Mouse (Mus musculus): ENCODE measurements around the gene Klhl35. TPM values are rescaled to one million over a fixed set of nuclear protein-coding genes. Genes with fewer than 3 reads are reported as not detected.
"Not testable (repeated sequence)": the region's sequence is repeated elsewhere in the genome, so short reads cannot be mapped to it uniquely, and the experiment has no call there.

Gene Klhl35
- total and polyA plus RNA-seq, 2 experiments from 2014 or later, result 0.59 to 1.6 TPM

DNA sequence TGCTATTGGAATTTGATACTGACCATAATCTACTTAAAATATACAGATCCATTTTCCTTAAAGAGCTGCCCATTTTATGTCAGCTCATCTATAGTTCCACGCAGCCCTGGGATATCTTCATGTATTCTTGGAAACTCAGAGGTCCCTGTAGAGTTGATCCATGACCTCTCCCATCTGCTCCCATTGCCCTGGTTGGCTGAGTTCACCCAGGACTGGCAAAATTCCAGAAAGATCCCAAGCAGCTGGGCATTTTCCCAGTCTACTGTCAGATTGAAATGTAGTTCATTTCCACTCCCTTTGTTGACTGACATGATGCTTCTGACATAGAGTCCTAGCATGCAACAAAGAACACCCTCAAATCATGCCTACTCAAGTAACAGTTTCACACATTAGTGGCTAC lies 33.3 kb downstream of the Klhl35 start:
- no peak overlapping the region for H3K4me2 ChIP-seq (ENCODE audit: low read depth, low read length)
- TF ChIP-seq CTCF (IDR thresholded peaks at IDR 0.05; ENCODE audit: low read depth), result no peak
- TF ChIP-seq EP300 (IDR thresholded peaks at IDR 0.05; ENCODE audit: low read depth), result no peak
- ATAC-seq (ENCODE audit: insufficient read depth, low read depth), result no peak
- H3K4me3 ChIP-seq (ENCODE audit: low read depth, low read length), result no peak overlapping the region
- WGBS, result 39% methylated on average over 1 of the region's 1 CpGs
- no peak overlapping the region for H3K9ac ChIP-seq (replicated peaks; ENCODE audit: low read depth, low read length)
- H3K36me3 ChIP-seq (replicated peaks; ENCODE audit: control insufficient read depth, insufficient read depth, low read length), result no peaks in the 10 kb centered on the region
- H3K4me1 ChIP-seq (ENCODE audit: control insufficient read depth, insufficient read depth), result no peaks in the 10 kb centered on the region
- no peak overlapping the region for H3K27ac ChIP-seq (ENCODE audit: low read depth)
- no peaks in the 10 kb centered on the region for H3K9me3 ChIP-seq (replicated peaks; ENCODE audit: control insufficient read depth, low read length)
- DNase-seq (ENCODE audit: low spot score), result no peak
- no peaks in the 10 kb centered on the region for H3K27me3 ChIP-seq (ENCODE audit: control insufficient read depth, insufficient read depth, low read length)

DNA sequence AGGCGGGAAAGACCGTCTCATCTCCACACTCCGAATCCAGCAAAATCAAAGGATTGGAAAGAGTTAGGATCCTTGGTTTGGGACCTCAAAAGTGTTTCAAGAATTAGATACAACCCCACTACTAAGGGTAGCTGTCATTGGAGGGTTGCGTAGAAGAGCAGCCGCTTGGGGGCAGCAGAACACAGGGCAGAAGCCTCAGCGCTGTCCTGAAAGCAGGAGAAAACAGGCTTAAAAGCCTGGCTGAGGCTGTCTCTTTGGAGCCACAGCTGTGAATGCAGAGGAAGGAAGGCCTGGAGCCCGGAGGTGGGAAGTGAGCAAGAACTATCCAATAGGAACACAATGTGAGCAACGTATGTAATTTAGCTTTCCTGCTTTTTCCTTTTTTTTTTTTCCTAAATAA lies 34.4 kb downstream of the Klhl35 start:
- Histone ChIP-seq H3K4me1 (ENCODE audit: control insufficient read depth, insufficient read depth) (no peaks in the 10 kb centered on the region), H3K27me3 (ENCODE audit: control insufficient read depth, insufficient read depth, low read length) (no peaks in the 10 kb centered on the region)

DNA sequence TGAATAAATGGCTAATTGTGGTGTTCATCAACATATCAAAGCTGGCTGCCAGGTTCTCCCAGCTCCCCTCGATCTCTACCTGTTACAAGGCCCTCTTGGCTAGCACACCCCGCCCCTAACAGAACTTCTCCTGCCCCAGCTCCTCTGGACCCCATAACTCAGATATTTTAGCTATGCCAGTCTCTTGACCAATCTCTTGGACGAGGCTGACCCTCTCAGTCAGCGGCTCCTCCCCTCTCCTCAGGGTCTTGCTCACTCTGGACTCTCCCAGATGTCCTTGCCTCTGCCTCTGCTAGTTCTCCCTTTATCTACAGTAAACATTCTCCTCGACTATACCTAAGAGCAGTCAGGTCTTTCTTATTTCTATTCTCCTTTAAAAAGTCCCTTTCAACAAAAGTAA lies 34.9 kb downstream of the Klhl35 start:
- 26% methylated on average over 5 of the region's 5 CpGs for WGBS
- H3K36me3 ChIP-seq (replicated peaks; ENCODE audit: control insufficient read depth, insufficient read depth, low read length), result no peaks in the 10 kb centered on the region
- H3K4me3 ChIP-seq (ENCODE audit: low read depth, low read length), result no peak overlapping the region
- ATAC-seq (ENCODE audit: insufficient read depth, low read depth) (no peak), DNase-seq (ENCODE audit: low spot score) (no peak)
- TF ChIP-seq EP300 (IDR thresholded peaks at IDR 0.05; ENCODE audit: low read depth), result no peak
- no peak for TF ChIP-seq CTCF (IDR thresholded peaks at IDR 0.05; ENCODE audit: low read depth)
- H3K4me2 ChIP-seq (ENCODE audit: low read depth, low read length), result no peak overlapping the region
- no peaks in the 10 kb centered on the region for H3K4me1 ChIP-seq (ENCODE audit: control insufficient read depth, insufficient read depth)
- H3K27ac ChIP-seq (ENCODE audit: low read depth), result no peak overlapping the region
- H3K27me3 ChIP-seq (ENCODE audit: control insufficient read depth, insufficient read depth, low read length), result no peaks in the 10 kb centered on the region
- no peak overlapping the region for H3K9ac ChIP-seq (replicated peaks; ENCODE audit: low read depth, low read length)
- H3K9me3 ChIP-seq (replicated peaks; ENCODE audit: control insufficient read depth, low read length), result no peaks in the 10 kb centered on the region

More for the DNA sequence above, 34.4 kb downstream of the Klhl35 start:
- Histone ChIP-seq H3K9me3 (replicated peaks; ENCODE audit: control insufficient read depth, low read length) (no peaks in the 10 kb centered on the region), H3K27ac (ENCODE audit: low read depth) (no peak overlapping the region), H3K4me3 (ENCODE audit: low read depth, low read length) (no peak overlapping the region), H3K36me3 (replicated peaks; ENCODE audit: control insufficient read depth, insufficient read depth, low read length) (no peaks in the 10 kb centered on the region), H3K4me2 (ENCODE audit: low read depth, low read length) (no peak overlapping the region), H3K9ac (replicated peaks; ENCODE audit: low read depth, low read length) (no peak overlapping the region)
- DNase-seq (ENCODE audit: low spot score) (peak; percentile 84), ATAC-seq (ENCODE audit: insufficient read depth, low read depth) (peak; percentile 85)
- TF ChIP-seq EP300 (IDR thresholded peaks at IDR 0.05; ENCODE audit: low read depth) (no peak), CTCF (IDR thresholded peaks at IDR 0.05; ENCODE audit: low read depth) (peak; percentile 97)
- 2% methylated on average over 8 of the region's 8 CpGs for WGBS

DNA sequence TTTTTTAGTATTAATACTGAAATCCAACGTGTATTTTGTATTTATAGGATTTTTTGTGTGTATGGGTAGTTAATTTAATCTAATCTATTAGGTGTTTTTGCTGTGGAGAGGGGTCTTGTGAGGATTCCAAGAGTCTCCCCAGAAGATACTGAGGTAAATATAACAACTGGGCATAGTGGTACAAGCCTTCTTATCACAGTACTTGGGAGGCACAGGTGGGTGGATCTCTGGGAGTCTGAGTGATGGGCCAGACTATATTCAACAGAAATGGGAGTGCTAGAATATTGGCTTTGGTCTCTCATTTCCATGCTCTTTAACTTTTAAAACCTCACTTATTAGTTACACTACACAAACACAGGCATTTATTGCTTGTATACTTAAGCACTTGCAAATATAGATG lies 35.3 kb downstream of the Klhl35 start:
- no peak for ATAC-seq (ENCODE audit: insufficient read depth, low read depth)
- Histone ChIP-seq H3K27me3 (ENCODE audit: control insufficient read depth, insufficient read depth, low read length) (no peaks in the 10 kb centered on the region), H3K36me3 (replicated peaks; ENCODE audit: control insufficient read depth, insufficient read depth, low read length) (no peaks in the 10 kb centered on the region), H3K9me3 (replicated peaks; ENCODE audit: control insufficient read depth, low read length) (no peaks in the 10 kb centered on the region), H3K9ac (replicated peaks; ENCODE audit: low read depth, low read length) (no peak overlapping the region), H3K27ac (ENCODE audit: low read depth) (no peak overlapping the region), H3K4me3 (ENCODE audit: low read depth, low read length) (no peak overlapping the region), H3K4me2 (ENCODE audit: low read depth, low read length) (no peak overlapping the region), H3K4me1 (ENCODE audit: control insufficient read depth, insufficient read depth) (no peaks in the 10 kb centered on the region)
- WGBS, result 42% methylated on average over 1 of the region's 1 CpGs
- TF ChIP-seq CTCF (IDR thresholded peaks at IDR 0.05; ENCODE audit: low read depth) (no peak), EP300 (IDR thresholded peaks at IDR 0.05; ENCODE audit: low read depth) (no peak)
- no peak for DNase-seq (ENCODE audit: low spot score)

DNA sequence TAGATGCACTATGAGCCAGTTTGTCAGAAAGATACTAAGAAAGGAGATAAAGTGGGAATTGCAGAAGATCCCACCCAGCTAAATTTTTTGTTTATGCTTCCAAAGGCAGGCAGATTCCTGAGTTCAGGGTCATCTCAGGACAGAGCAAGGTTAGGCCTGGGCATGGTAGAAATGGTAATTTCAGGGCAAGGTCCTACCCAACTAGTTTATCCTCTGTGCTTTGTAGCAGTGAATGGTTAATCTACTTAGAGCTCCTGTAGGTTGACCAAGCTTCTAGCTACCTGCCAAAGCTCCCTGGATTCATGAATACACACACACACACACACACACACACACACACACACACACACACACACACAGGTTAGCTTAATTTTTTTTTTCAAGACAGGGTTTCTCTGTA lies 38.8 kb downstream of the Klhl35 start:
- ATAC-seq (ENCODE audit: insufficient read depth, low read depth) (no peak), DNase-seq (ENCODE audit: low spot score) (no peak)
- H3K4me1 ChIP-seq (ENCODE audit: control insufficient read depth, insufficient read depth), result no peaks in the 10 kb centered on the region
- no peak overlapping the region for H3K9ac ChIP-seq (replicated peaks; ENCODE audit: low read depth, low read length)
- TF ChIP-seq EP300 (IDR thresholded peaks at IDR 0.05; ENCODE audit: low read depth) (no peak), CTCF (IDR thresholded peaks at IDR 0.05; ENCODE audit: low read depth) (no peak)
- H3K9me3 ChIP-seq (replicated peaks; ENCODE audit: control insufficient read depth, low read length), result no peaks in the 10 kb centered on the region
- no peak overlapping the region for H3K4me2 ChIP-seq (ENCODE audit: low read depth, low read length)
- H3K27me3 ChIP-seq (ENCODE audit: control insufficient read depth, insufficient read depth, low read length), result no peaks in the 10 kb centered on the region
- H3K27ac ChIP-seq (ENCODE audit: low read depth), result no peak overlapping the region
- no peak overlapping the region for H3K4me3 ChIP-seq (ENCODE audit: low read depth, low read length)
- H3K36me3 ChIP-seq (replicated peaks; ENCODE audit: control insufficient read depth, insufficient read depth, low read length), result no peaks in the 10 kb centered on the region

DNA sequence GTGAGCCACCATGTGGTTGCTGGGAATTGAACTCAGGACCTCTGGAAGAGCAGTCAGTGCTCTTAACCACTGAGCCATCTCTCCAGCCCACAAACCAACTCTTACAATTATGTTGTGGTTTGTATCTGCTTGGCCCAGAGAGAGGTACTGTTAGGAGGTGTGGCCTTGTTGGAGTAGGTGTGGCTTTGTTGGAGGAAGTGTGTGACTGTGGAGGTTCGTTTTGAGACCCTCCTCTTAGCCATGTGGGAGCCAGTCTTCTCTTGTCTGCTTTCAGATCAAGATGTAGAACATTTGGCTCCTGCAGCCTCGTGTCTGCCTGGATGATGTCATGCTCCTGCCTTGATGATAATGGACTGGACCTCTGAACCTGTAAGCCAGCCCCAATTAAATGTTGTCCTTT lies 42.4 kb downstream of the Klhl35 start:
- H3K4me1 ChIP-seq (ENCODE audit: control insufficient read depth, insufficient read depth); H3K9ac ChIP-seq (replicated peaks; ENCODE audit: low read depth, low read length); H3K27me3 ChIP-seq (ENCODE audit: control insufficient read depth, insufficient read depth, low read length); H3K4me2 ChIP-seq (ENCODE audit: low read depth, low read length); DNase-seq (ENCODE audit: low spot score); H3K27ac ChIP-seq (ENCODE audit: low read depth); H3K36me3 ChIP-seq (replicated peaks; ENCODE audit: control insufficient read depth, insufficient read depth, low read length); H3K4me3 ChIP-seq (ENCODE audit: low read depth, low read length); ATAC-seq (ENCODE audit: insufficient read depth, low read depth); H3K9me3 ChIP-seq (replicated peaks; ENCODE audit: control insufficient read depth, low read length): not testable (repeated sequence)
- WGBS, result 8% methylated on average over 2 of the region's 2 CpGs

Data from heart, postnatal 0 days (tissue).